Mouse (Mus musculus) myocyte (in vitro differentiated cells): ENCODE measurements around the gene Cfap46. TPM values are rescaled to one million over a fixed set of nuclear protein-coding genes. Genes with fewer than 3 reads are reported as not detected.

Experiments
- H3K27me3 ChIP-seq: one replicate; pipeline ENCODE4 v1.6.1; 2011; ENCODE audit not compliant: control insufficient read depth, insufficient read depth, insufficient read length
- H3K36me3 ChIP-seq: one replicate; pipeline ENCODE4 v1.6.1; 2011; ENCODE audit not compliant: control insufficient read depth, insufficient read depth
- H3K4me2 ChIP-seq: one replicate; pipeline ENCODE4 v1.6.1; 2011; ENCODE audit warnings: low read depth, control low read depth
- H3K4me3 ChIP-seq: one replicate; pipeline ENCODE4 v1.5.1; 2011; ENCODE audit warnings: mild to moderate bottlenecking, control low read depth, moderate library complexity
- H3K79me2 ChIP-seq: one replicate; pipeline ENCODE4 v1.6.1; 2011; ENCODE audit not compliant: control insufficient read depth, insufficient read depth
- H3ac ChIP-seq: one replicate; pipeline ENCODE4 v1.6.1; 2011; ENCODE audit not compliant: control insufficient read depth, insufficient read length
- CEBPB ChIP-seq: IDR thresholded peaks from 2 replicates; pipeline ENCODE4 v1.6.1; 2011; ENCODE audit warnings: mild to moderate bottlenecking, moderate library complexity; ENCODE audit not compliant: poor library complexity, insufficient read depth, severe bottlenecking
- E2F4 ChIP-seq: IDR thresholded peaks from one replicate; pipeline ENCODE4 v1.6.1; 2011; ENCODE audit warnings: mild to moderate bottlenecking, control low read depth, moderate library complexity; ENCODE audit not compliant: insufficient read depth
- MAX ChIP-seq: IDR thresholded peaks from one replicate; pipeline ENCODE4 v1.6.1; 2011; ENCODE audit warnings: low read depth, mild to moderate bottlenecking, control low read depth
- MYOD1 ChIP-seq, 3 experiments: IDR thresholded peaks; one replicate each; pipeline ENCODE4 v1.6.1; 2011; ENCODE audit warnings: control low read depth in 2 of 3, low read depth in 2 of 3, mild to moderate bottlenecking in 2 of 3, moderate library complexity in 1 of 3; ENCODE audit not compliant: insufficient read length in 2 of 3, control insufficient read depth in 1 of 3
- MYOG ChIP-seq, 3 experiments: IDR thresholded peaks; one replicate each; pipeline ENCODE4 v1.6.1; 2011; ENCODE audit warnings: control low read depth in 2 of 3, low read depth in 2 of 3, mild to moderate bottlenecking in 2 of 3; ENCODE audit not compliant: insufficient read length in 2 of 3, control insufficient read depth in 1 of 3, insufficient read depth in 1 of 3
- POLR2A ChIP-seq: IDR thresholded peaks from one replicate; pipeline ENCODE4 v1.6.1; 2011; ENCODE audit warnings: low read depth, mild to moderate bottlenecking, control low read depth, moderate library complexity; ENCODE audit not compliant: insufficient read length
- POLR2AphosphoS2 ChIP-seq: IDR thresholded peaks from one replicate; pipeline ENCODE4 v1.6.1; 2011; ENCODE audit warnings: low read depth, control low read depth; ENCODE audit not compliant: insufficient read length
- REST ChIP-seq: IDR thresholded peaks from one replicate; pipeline ENCODE4 v1.6.1; 2011; ENCODE audit warnings: mild to moderate bottlenecking, control low read depth, moderate library complexity; ENCODE audit not compliant: insufficient read depth, insufficient read length
- SRF ChIP-seq: IDR thresholded peaks from one replicate; pipeline ENCODE4 v1.6.1; 2011; ENCODE audit warnings: low read depth; ENCODE audit not compliant: control insufficient read depth, insufficient read length
- TCF12 ChIP-seq: IDR thresholded peaks from one replicate; pipeline ENCODE4 v1.6.1; 2011; ENCODE audit warnings: mild to moderate bottlenecking, control low read depth; ENCODE audit not compliant: poor library complexity, insufficient read depth, severe bottlenecking
- TCF3 ChIP-seq: IDR thresholded peaks from one replicate; pipeline ENCODE4 v1.6.1; 2011; ENCODE audit warnings: low read depth, control low read depth; ENCODE audit not compliant: insufficient read length
- USF1 ChIP-seq: IDR thresholded peaks from one replicate; pipeline ENCODE4 v1.6.1; 2011; ENCODE audit warnings: low read depth, mild to moderate bottlenecking, control low read depth, moderate library complexity
- polyA plus RNA-seq: library from polyadenylated mRNA; unstranded; fragments of >200 nt; fragmentation: generic; extraction: Trizol; gene quantifications from one replicate; pipeline ENCODE4 v1.2.1, GENCODE M21; 2012; ENCODE audit warnings: missing spikeins

The Cfap46 gene
- polyA plus RNA-seq, 1 experiment: 0.11 TPM

DNA sequence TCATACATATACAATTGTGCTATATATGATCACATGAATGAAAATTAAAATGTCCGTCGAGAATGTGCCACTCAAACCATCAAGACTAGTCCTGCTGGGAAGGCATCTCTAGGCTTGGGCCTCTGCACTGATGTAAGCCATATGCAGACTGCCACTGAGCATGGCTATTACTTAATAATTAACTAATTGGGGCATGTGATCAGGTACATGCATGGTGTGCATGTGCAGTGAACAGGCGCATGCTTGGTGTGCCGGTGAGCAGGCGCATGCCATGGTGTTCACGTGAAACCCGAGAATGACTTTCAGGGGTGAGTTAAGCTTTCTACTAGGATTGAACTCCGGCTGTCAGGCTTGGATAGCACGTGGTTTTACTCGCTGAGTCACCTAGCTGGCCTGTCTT lies 124.0 kb downstream of the Cfap46 start:
- Histone ChIP-seq H3K79me2 (no peaks in the 10 kb centered on the region), H3ac (no peak overlapping the region), H3K4me2 (no peak overlapping the region), H3K4me3 (no peak overlapping the region), H3K36me3 (no peaks in the 10 kb centered on the region), H3K27me3 (no peaks in the 10 kb centered on the region)
- no peak for TF ChIP-seq POLR2AphosphoS2
- TF ChIP-seq REST: no peak
- no peak for TF ChIP-seq TCF12
- no peak for TF ChIP-seq POLR2A

DNA sequence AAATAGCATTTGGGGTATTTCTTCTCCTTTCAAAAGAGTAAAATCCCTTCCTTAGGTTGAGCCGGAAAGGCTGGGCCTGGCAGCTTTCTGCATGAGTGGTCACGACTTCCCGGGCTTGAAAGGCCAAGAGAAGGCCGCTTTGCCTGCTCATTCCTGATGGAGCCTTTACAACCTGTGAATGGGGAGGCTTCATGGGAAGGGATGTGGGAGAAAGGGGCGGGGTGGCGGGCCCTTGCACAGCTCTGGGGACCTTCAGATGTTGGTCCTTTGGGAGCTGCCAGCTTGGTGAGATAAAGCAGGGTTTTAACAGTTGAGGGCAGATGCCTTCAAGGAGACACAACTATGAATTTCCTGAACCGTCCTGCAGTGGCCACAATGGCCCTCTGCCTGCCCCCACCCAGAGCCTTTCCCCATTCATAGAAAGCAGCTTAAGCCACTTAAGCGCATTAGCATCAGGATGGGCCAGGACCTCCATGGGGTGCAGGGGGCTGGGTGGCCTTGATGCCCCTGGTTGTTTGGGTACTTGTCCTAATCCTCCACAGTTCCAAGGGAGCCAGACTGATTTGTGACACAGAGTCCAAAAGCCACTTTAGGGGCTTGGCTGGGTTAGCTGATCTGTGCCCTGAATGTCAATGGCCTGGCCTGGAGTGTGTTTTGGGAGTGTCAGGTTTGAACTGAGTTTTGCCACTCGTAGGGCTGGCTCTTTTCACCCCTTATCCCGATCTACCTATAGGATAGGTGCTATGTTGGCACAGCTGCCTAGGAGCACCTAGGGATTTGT lies 126.7 kb downstream of the Cfap46 start:
- no peaks in the 10 kb centered on the region for H3K27me3 ChIP-seq
- H3K4me3 ChIP-seq: no peak overlapping the region
- H3K36me3 ChIP-seq: no peaks in the 10 kb centered on the region
- no peak overlapping the region for H3K4me2 ChIP-seq
- no peak for TF ChIP-seq MYOD1 (IDR thresholded peaks at IDR 0.05; ENCODE audit: control insufficient read depth in 1 of 3, insufficient read length in 2 of 3, low read depth in 2 of 3)
- no peak for TF ChIP-seq SRF
- no peak for TF ChIP-seq CEBPB
- no peak for TF ChIP-seq REST
- no peak for TF ChIP-seq TCF12
- no peak for TF ChIP-seq MYOG (IDR thresholded peaks at IDR 0.05; ENCODE audit: control insufficient read depth in 1 of 3, insufficient read depth in 1 of 3, insufficient read length in 2 of 3, low read depth in 2 of 3)
- no peak for TF ChIP-seq POLR2AphosphoS2
- TF ChIP-seq USF1: no peak
- TF ChIP-seq TCF3: no peak
- no peak for TF ChIP-seq POLR2A
- TF ChIP-seq E2F4: no peak
- no peak for TF ChIP-seq MAX
- H3K79me2 ChIP-seq: no peaks in the 10 kb centered on the region
- H3ac ChIP-seq: no peak overlapping the region

DNA sequence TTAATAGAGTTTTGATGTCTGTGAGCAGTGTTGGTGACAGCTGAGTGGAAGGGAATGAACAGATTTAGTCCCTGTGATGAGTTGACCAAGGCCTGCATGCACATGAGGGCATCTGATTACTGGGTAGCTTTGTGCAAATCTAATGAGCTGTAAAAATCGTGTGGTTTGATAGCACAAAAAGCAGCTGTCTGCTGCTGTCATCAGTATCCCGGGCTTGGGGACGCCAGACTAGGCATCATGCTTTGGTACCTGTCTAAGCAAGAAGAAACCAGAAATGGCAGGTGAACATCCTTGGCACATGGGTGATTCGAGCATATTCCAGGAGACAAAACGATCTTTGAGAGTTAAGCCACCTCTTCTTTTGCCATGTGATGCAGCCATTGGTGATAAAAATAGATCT lies 127.3 kb downstream of the Cfap46 start:
- H3K79me2 ChIP-seq: no peaks in the 10 kb centered on the region
- no peak for TF ChIP-seq E2F4
- peak in 2 of 3 experiments; percentile 50 to 84 for TF ChIP-seq MYOD1 (IDR thresholded peaks at IDR 0.05; ENCODE audit: control insufficient read depth in 1 of 3, insufficient read length in 2 of 3, low read depth in 2 of 3)
- TF ChIP-seq POLR2A: no peak
- no peak for TF ChIP-seq MAX
- no peak for TF ChIP-seq MYOG (IDR thresholded peaks at IDR 0.05; ENCODE audit: control insufficient read depth in 1 of 3, insufficient read depth in 1 of 3, insufficient read length in 2 of 3, low read depth in 2 of 3)
- H3K4me3 ChIP-seq: no peak overlapping the region
- H3K36me3 ChIP-seq: no peaks in the 10 kb centered on the region
- H3K4me2 ChIP-seq: peak overlapping the region; percentile 2
- H3K27me3 ChIP-seq: no peaks in the 10 kb centered on the region
- no peak overlapping the region for H3ac ChIP-seq

DNA sequence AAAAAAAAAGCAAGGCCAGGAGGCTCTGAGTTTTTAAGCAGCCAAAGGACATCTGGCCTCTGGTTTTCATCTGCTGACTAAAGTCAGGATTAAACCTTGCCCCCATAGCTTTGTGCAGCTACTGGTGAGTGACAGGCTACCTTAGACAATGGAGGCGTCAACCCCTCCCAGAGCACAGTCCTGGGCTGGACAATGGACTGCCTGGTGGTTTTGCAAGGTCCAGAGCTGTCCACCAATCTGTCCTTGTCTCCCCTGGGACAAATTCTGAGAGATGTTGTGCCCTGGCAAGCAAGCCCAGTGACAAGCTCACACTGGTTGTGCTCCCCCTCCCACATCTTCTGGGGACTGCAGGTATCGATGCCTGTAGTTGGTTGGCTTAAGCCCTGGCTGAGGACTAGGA lies 132.1 kb downstream of the Cfap46 start:
- Histone ChIP-seq H3ac (no peak overlapping the region), H3K4me3 (no peak overlapping the region), H3K4me2 (no peak overlapping the region), H3K27me3 (no peaks in the 10 kb centered on the region), H3K36me3 (no peaks in the 10 kb centered on the region), H3K79me2 (no peaks in the 10 kb centered on the region)
- no peak for TF ChIP-seq MAX
- no peak for TF ChIP-seq CEBPB

Other genes starting within 250 kb of the Cfap46 start
- not detected for gene Nkx6-2, start 101.0 kb downstream of the Cfap46 start, polyA plus RNA-seq
- 0.14 TPM for gene Adgra1, start 150.4 kb upstream of the Cfap46 start, polyA plus RNA-seq
- gene Kndc1, start 210.9 kb upstream of the Cfap46 start, polyA plus RNA-seq: 0.01 TPM